Mouse (Mus musculus) ES-E14 (cell line): ENCODE data around the gene Zfp46.

ENCODE experiments used
- CHD2 ChIP-seq: IDR thresholded peaks from 2 replicates; pipeline ENCODE4 v1.6.1; 2014; ENCODE audit warnings: mild to moderate bottlenecking, low read depth, low read length, inconsistent platforms
- ZC3H11A ChIP-seq: IDR thresholded peaks from 2 replicates; pipeline ENCODE4 v1.6.1; 2012; ENCODE audit warnings: low read depth, mild to moderate bottlenecking, inconsistent platforms, low read length, borderline replicate concordance

DNA sequence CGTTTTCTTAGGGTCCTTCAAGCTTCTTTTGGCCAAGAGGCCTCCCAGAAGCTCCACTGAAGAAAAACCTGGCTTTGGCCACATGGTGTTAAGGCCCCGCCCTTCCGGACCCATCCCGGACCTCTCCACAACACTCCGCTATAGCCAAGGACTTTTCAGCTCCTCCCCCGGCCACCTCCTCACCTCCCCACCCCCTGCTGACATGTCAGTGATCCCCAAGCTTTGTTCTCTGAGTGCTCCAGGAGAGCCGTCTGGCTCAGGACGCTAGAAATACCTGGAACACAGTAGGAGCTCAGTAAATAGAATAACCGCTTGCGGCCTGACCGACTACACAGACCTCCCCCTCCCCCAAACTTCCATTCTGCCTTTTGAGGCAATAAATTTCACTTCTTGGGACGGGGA, 37.9 kb upstream of the Zfp46 start:
- no peak for TF ChIP-seq CHD2
- TF ChIP-seq ZC3H11A, result no peak
